In the genomic region with DNA sequence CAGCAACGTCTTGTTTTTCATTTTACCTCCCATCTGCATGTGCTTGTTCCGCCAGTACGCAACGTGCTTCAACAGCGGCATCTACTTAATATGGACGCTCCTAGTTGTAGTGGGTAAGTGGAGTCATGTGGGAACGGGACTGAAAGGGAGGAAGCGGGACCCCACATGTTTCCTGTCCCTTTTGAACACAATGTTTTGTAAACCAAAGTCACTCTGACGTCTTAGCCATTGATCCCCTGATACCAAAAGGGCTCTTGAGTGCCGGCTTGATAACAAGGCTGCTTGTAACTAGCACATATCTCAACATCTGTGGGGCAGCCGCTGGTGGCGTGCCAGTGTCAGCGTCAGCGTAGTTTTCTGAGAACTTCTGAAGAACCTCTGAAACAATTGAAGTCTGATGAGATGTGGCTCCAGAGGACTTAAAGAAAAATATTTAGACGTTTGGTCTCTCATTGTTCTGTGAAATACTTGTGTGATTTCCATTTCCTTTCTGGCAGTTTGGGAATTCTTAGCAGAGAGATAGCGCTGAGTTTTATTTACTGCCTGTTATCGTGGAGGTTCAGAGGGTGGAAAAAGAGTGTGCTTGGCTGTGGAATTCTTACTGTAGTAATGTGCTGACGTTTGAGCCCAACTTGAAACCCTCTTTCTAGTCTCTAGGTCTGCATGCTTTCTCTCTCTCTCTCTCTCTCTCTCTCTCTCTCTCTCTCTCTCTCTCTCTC, we compare ENCODE assay signal across 8 mouse cellular contexts. TPM values are rescaled to one million over a fixed set of nuclear protein-coding genes. Genes with fewer than 3 reads are reported as not detected.
DNase-seq lines count a peak whose midpoint lies in the region; ATAC-seq and TF ChIP-seq lines count a peak whose summit lies in the region.

No protein-coding gene starts in this region.

- no peaks in the 10 kb centered on the region for H3K4me1 ChIP-seq in forebrain, postnatal 0 days (ENCODE audit: insufficient read depth)
- H3K4me1 ChIP-seq in liver, embryonic 15.5 days (replicated peaks) = peaks cover 22% of the 10 kb centered on the region
- no peaks in the 10 kb centered on the region for H3K4me1 ChIP-seq in neural tube, embryonic 12.5 days

- H3K4me2 ChIP-seq in forebrain, postnatal 0 days (ENCODE audit: low read depth) = peak overlapping the region; percentile 38
- H3K4me2 ChIP-seq in liver, embryonic 15.5 days = peak overlapping the region; percentile 76
- peak overlapping the region; percentile 42 for H3K4me2 ChIP-seq in neural tube, embryonic 12.5 days (replicated peaks)

- no peak overlapping the region for H3K27ac ChIP-seq in forebrain, postnatal 0 days (ENCODE audit: low read depth, low read length)
- peak overlapping the region; percentile 51 for H3K27ac ChIP-seq in liver, embryonic 15.5 days (replicated peaks)
- no peak overlapping the region for H3K27ac ChIP-seq in neural tube, embryonic 12.5 days

- no peaks in the 10 kb centered on the region for H3K9me3 ChIP-seq in forebrain, postnatal 0 days (ENCODE audit: low read length)
- no peaks in the 10 kb centered on the region for H3K9me3 ChIP-seq in liver, embryonic 15.5 days (replicated peaks)
- no peaks in the 10 kb centered on the region for H3K9me3 ChIP-seq in neural tube, embryonic 12.5 days

- no peak for TF ChIP-seq CTCF in forebrain, postnatal 0 days (IDR thresholded peaks at IDR 0.05; ENCODE audit: low read depth)

- WGBS in forebrain, postnatal 0 days = 45% methylated on average over 18 of the region's 18 CpGs
- 4% methylated on average over 18 of the region's 18 CpGs for WGBS in liver, embryonic 15.5 days (ENCODE audit: insufficient replicate concordance)
- 52% methylated on average over 18 of the region's 18 CpGs for WGBS in neural tube, embryonic 12.5 days

- H3K36me3 ChIP-seq in forebrain, postnatal 0 days (ENCODE audit: insufficient read depth) = no peaks in the 10 kb centered on the region
- H3K36me3 ChIP-seq in liver, embryonic 15.5 days (replicated peaks) = no peaks in the 10 kb centered on the region
- no peaks in the 10 kb centered on the region for H3K36me3 ChIP-seq in neural tube, embryonic 12.5 days

- peak; percentile 82 for ATAC-seq in CD4-positive, CD25-positive, alpha-beta regulatory T cell, adult 4 months
- ATAC-seq in forebrain, postnatal 0 days = no peak
- peak; percentile 87 for ATAC-seq in inflammation-experienced regulatory T-cells, adult 6 months
- ATAC-seq in liver, embryonic 15.5 days (ENCODE audit: insufficient read depth) = peak; percentile 85
- no peak for ATAC-seq in neural tube, embryonic 12.5 days (ENCODE audit: low FRiP score, low read depth)

- no peak overlapping the region for H3K9ac ChIP-seq in forebrain, postnatal 0 days
- H3K9ac ChIP-seq in liver, embryonic 15.5 days = peak overlapping the region; percentile 22
- H3K9ac ChIP-seq in neural tube, embryonic 12.5 days = no peak overlapping the region

- peak; percentile 58 for DNase-seq in adrenal gland, postnatal 25 days
- DNase-seq in forebrain, postnatal 0 days = peak; percentile 15
- DNase-seq in Muller cell, postnatal 12 days (ENCODE audit: inconsistent ontology term) = no peak
- DNase-seq in cerebellum, adult 8-10 months = no peak

- H3K27me3 ChIP-seq in forebrain, postnatal 0 days (ENCODE audit: insufficient read depth, low read length) = no peaks in the 10 kb centered on the region
- no peaks in the 10 kb centered on the region for H3K27me3 ChIP-seq in liver, embryonic 15.5 days
- H3K27me3 ChIP-seq in neural tube, embryonic 12.5 days (replicated peaks) = no peaks in the 10 kb centered on the region

- H3K4me3 ChIP-seq in forebrain, postnatal 0 days (ENCODE audit: low read depth, low read length) = 0 out of 2 replicates have a peak overlapping the region, but pooled peaks have one; percentile 11
- peak overlapping the region; percentile 53 for H3K4me3 ChIP-seq in liver, embryonic 15.5 days (replicated peaks)
- no peak overlapping the region for H3K4me3 ChIP-seq in neural tube, embryonic 12.5 days

RNA-seq across cellular contexts. Expression of a gene that starts 12.1 kb away (rescaled TPM):
- 10 to 100 TPM in 1 of 2 experiments, 1 to 10 TPM in 1; 5.9 to 10.8 TPM for polyA plus RNA-seq in CD4-positive, CD25-positive, alpha-beta regulatory T cell, adult 4 months (2017; shearing (Covaris generic))
- 17.2 and 21.0 TPM in 2 replicates for total RNA-seq in adrenal gland, postnatal 25 days (2021)
- 6.5 and 9.6 TPM in 2 replicates for total RNA-seq in forebrain, postnatal 0 days (2014; rRNA removed)
- 8.1 and 11.4 TPM in 2 replicates for polyA plus RNA-seq in forebrain, postnatal 0 days (2015; fragmentation: Nextera tagmentation; extraction: Ambion mirVana)
- polyA plus RNA-seq in inflammation-experienced regulatory T-cells, adult 6 months (2017; shearing (Covaris generic)) = 1 to 10 TPM; 1.6 to 8.1 (median 6.5) TPM
- 5.2 and 7.0 TPM in 2 replicates for polyA plus RNA-seq in liver, embryonic 15.5 days (2015; fragmentation: Nextera tagmentation; extraction: Ambion mirVana)
- polyA plus RNA-seq in neural tube, embryonic 12.5 days (2016; fragmentation: Nextera tagmentation; extraction: Ambion mirVana) = 13.0 and 14.0 TPM in 2 replicates

RNA-seq across cellular contexts. Expression of a gene that starts 29.1 kb away (rescaled TPM):
- polyA plus RNA-seq in CD4-positive, CD25-positive, alpha-beta regulatory T cell, adult 4 months (2017; shearing (Covaris generic)) = 1,000 to 10,000 TPM; 2,328 to 3,093 TPM
- 751 and 795 TPM in 2 replicates for total RNA-seq in adrenal gland, postnatal 25 days (2021)
- 1,164 and 1,444 TPM in 2 replicates for total RNA-seq in forebrain, postnatal 0 days (2014; rRNA removed)
- 342 and 386 TPM in 2 replicates for polyA plus RNA-seq in forebrain, postnatal 0 days (2015; fragmentation: Nextera tagmentation; extraction: Ambion mirVana)
- polyA plus RNA-seq in inflammation-experienced regulatory T-cells, adult 6 months (2017; shearing (Covaris generic)) = 1,000 to 10,000 TPM; 1,929 to 2,891 (median 2,713) TPM
- 402 and 431 TPM in 2 replicates for polyA plus RNA-seq in liver, embryonic 15.5 days (2015; fragmentation: Nextera tagmentation; extraction: Ambion mirVana)
- polyA plus RNA-seq in neural tube, embryonic 12.5 days (2016; fragmentation: Nextera tagmentation; extraction: Ambion mirVana) = 495 and 518 TPM in 2 replicates

Comparison
In these comparisons a context has a peak if more than half of its experiments do, and no peak if none do; other contexts are left out.
1. ATAC-seq: peak in CD4-positive, CD25-positive, alpha-beta regulatory T cell, adult 4 months (single experiment), inflammation-experienced regulatory T-cells, adult 6 months (single experiment) and liver, embryonic 15.5 days (single experiment); none in forebrain, postnatal 0 days (single experiment) and neural tube, embryonic 12.5 days (single experiment).
2. DNase-seq: peak in adrenal gland, postnatal 25 days (single experiment) and forebrain, postnatal 0 days (single experiment); none in Muller cell, postnatal 12 days (single experiment) and cerebellum, adult 8-10 months (single experiment).
3. Peak in every context shown above with its lines, with median percentiles within 50 percentile points of each other: H3K4me2 ChIP-seq.